Mouse (Mus musculus) hindbrain, embryonic 12.5 days (tissue): ENCODE measurements around the gene Ankfn1. TPM values are rescaled to one million over a fixed set of nuclear protein-coding genes. Genes with fewer than 3 reads are reported as not detected.

ENCODE experiments used
- ATAC-seq: fragments of 200-750 bp; cut with Nextera tagmentation; 2 replicates; pipeline ENCODE4 v1.8.0; 2017; ENCODE audit warnings: moderate TSS enrichment; ENCODE audit not compliant: low FRiP score
- H3K27ac ChIP-seq: fragments of 300-500 bp; sonication (generic); 2 replicates; pipeline ENCODE4 v1.5.1; 2016; ENCODE audit warnings: mild to moderate bottlenecking
- H3K27me3 ChIP-seq: fragments of 300-500 bp; sonication (generic); 2 replicates; pipeline ENCODE4 v1.6.1; 2016; ENCODE audit warnings: mild to moderate bottlenecking
- H3K36me3 ChIP-seq: fragments of 300-500 bp; sonication (generic); 2 replicates; pipeline ENCODE4 v1.6.1; 2016; ENCODE audit warnings: mild to moderate bottlenecking
- H3K4me1 ChIP-seq: fragments of 300-500 bp; sonication (generic); 2 replicates; pipeline ENCODE4 v1.6.1; 2016
- H3K4me2 ChIP-seq: fragments of 300-500 bp; sonication (generic); replicated peaks from 2 replicates; pipeline ENCODE4 v1.6.1; 2016; ENCODE audit warnings: mild to moderate bottlenecking
- H3K4me3 ChIP-seq: fragments of 300-500 bp; sonication (generic); 2 replicates; pipeline ENCODE4 v1.5.1; 2016; ENCODE audit warnings: mild to moderate bottlenecking
- H3K9ac ChIP-seq: fragments of 300-500 bp; sonication (generic); 2 replicates; pipeline ENCODE4 v1.6.1; 2016; ENCODE audit warnings: mild to moderate bottlenecking, moderate library complexity
- H3K9me3 ChIP-seq: fragments of 300-500 bp; sonication (generic); replicated peaks from 2 replicates; pipeline ENCODE4 v1.6.1; 2016; ENCODE audit warnings: mild to moderate bottlenecking
- WGBS: fragments of 180-500 bp; shearing (Covaris S2); methylation state at CpG from one replicate; pipeline ENCODE4 v1.1.7; 2016; 5-methylcytosine and 5-hydroxymethylcytosine counted together
- polyA plus RNA-seq: library from polyadenylated mRNA; unstranded; fragments of >200 nt; fragmentation: Nextera tagmentation; extraction: Ambion mirVana; gene quantifications from 2 replicates; pipeline ENCODE4 v1.2.1, GENCODE M21; 2016

Ankfn1 gene
- polyA plus RNA-seq, 1 experiment from 2014 or later, result 2.4 TPM

DNA sequence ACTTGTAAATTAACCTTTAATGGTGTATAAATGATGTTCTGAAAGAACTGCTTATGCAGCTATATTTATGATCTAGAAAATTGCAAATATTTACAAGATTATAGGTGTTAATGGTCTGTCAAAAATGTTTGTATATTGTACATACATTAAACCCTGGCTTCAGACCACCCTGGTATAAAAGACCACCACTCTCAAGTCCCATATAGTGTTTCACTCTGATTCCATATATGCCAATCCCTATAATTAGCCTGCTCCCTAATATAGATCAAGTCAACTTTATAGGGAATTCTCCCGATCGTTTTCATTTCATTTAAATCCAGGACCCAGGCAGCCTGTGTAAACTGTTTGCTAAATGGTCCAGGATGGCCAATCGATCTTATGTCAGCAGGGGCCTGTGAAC, 170.2 kb downstream of the Ankfn1 start:
- Histone ChIP-seq H3K4me3 (no peak overlapping the region), H3K9me3 (no peaks in the 10 kb centered on the region), H3K27ac (no peak overlapping the region), H3K4me1 (peaks cover 9% of the 10 kb centered on the region; the same call in 1 of the 2 replicates), H3K9ac (no peak overlapping the region), H3K36me3 (no peaks in the 10 kb centered on the region), H3K4me2 (no peak overlapping the region), H3K27me3 (no peaks in the 10 kb centered on the region)
- no peak for ATAC-seq
- 81% methylated on average over 3 of the region's 3 CpGs for WGBS

- Histone ChIP-seq H3K27me3 (no peaks in the 10 kb centered on the region), H3K4me3 (no peak overlapping the region), H3K9me3 (no peaks in the 10 kb centered on the region), H3K4me1 (peaks cover 9% of the 10 kb centered on the region; the same call in 1 of the 2 replicates), H3K27ac (no peak overlapping the region), H3K4me2 (no peak overlapping the region), H3K36me3 (no peaks in the 10 kb centered on the region), H3K9ac (no peak overlapping the region)
- 78% methylated on average over 6 of the region's 6 CpGs for WGBS
- no peak for ATAC-seq
Measured at GRCm38 (mm10) chr11:89606346-89606745, 171.1 kb downstream of the Ankfn1 start.

DNA sequence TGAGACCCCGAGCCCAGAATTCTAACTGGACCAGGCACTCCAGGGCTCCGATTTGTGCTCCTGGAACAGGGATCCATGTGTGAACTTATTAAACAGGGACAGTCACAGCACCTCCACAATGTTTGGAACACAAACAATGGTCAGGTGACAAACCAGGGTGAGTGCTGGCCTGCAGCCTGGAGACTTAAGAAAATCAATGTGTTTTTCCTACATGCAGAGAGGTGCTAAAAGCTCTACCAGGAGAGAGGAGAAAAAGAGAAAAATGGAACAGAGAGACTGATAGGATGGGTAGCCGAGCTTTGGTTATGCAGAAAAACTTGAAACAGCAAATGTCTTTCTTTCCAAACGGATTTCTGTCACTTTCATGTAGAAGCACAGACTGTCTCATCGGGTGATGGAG, 174.5 kb downstream of the Ankfn1 start:
- Histone ChIP-seq H3K9me3 (no peaks in the 10 kb centered on the region), H3K4me1 (peaks cover 6% of the 10 kb centered on the region; the same call in 1 of the 2 replicates), H3K4me2 (no peak overlapping the region), H3K27ac (no peak overlapping the region), H3K4me3 (no peak overlapping the region), H3K27me3 (no peaks in the 10 kb centered on the region), H3K9ac (no peak overlapping the region), H3K36me3 (no peaks in the 10 kb centered on the region)
- ATAC-seq, result no peak
- 79% methylated on average over 5 of the region's 5 CpGs for WGBS

- 84% methylated on average over 8 of the region's 8 CpGs for WGBS
- Histone ChIP-seq H3K4me2 (no peak overlapping the region), H3K36me3 (no peaks in the 10 kb centered on the region), H3K4me1 (no peaks in the 10 kb centered on the region), H3K9me3 (no peaks in the 10 kb centered on the region), H3K27ac (no peak overlapping the region), H3K9ac (no peak overlapping the region), H3K27me3 (no peaks in the 10 kb centered on the region), H3K4me3 (no peak overlapping the region)
- no peak for ATAC-seq
Measured at GRCm38 (mm10) chr11:89600921-89601515, 176.4 kb downstream of the Ankfn1 start.

DNA sequence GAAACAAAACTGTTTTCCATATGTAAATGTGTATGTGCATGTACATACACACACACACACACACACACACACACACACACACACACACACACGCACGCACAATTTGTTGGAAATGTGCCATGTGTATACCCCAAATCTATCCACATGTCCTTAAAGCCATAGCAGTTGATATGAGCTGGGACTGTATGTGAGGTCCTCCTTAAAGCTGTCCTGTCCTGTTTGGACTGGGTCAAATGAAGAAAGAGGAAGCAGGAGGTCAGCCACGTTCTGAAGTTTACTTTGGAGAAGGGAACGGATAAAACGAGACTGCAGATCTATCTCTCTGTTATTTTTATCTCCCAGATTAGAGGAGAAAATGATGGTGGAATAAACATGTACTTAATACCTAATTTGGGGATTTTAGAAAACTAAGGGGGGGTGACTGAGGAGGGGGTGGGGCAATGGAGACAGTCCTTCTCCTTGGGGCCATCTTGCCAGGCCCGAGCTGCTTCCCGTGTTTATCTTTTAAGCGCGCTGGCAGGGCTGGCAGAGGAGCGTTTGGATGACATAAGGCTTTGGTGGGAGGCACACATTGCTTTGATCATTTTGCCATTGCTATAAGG, 187.1 kb downstream of the Ankfn1 start:
- Histone ChIP-seq H3K27ac (no peak overlapping the region), H3K4me3 (no peak overlapping the region), H3K4me2 (no peak overlapping the region), H3K9me3 (no peaks in the 10 kb centered on the region), H3K9ac (no peak overlapping the region), H3K4me1 (no peaks in the 10 kb centered on the region), H3K27me3 (no peaks in the 10 kb centered on the region), H3K36me3 (no peaks in the 10 kb centered on the region)
- WGBS, result 83% methylated on average over 10 of the region's 10 CpGs
- ATAC-seq, result no peak

GRCm38 (mm10) chr11:89586341-89586740, 191.1 kb downstream of the Ankfn1 start:
- H3K4me2 ChIP-seq, result no peak overlapping the region
- no peaks in the 10 kb centered on the region for H3K27me3 ChIP-seq
- no peaks in the 10 kb centered on the region for H3K9me3 ChIP-seq
- no peak for ATAC-seq
- H3K4me3 ChIP-seq, result no peak overlapping the region
- H3K27ac ChIP-seq, result no peak overlapping the region
- WGBS, result 46% methylated on average over 2 of the region's 2 CpGs
- no peaks in the 10 kb centered on the region for H3K36me3 ChIP-seq
- no peak overlapping the region for H3K9ac ChIP-seq
- H3K4me1 ChIP-seq, result no peaks in the 10 kb centered on the region

GRCm38 (mm10) chr11:89579826-89580225, 197.6 kb downstream of the Ankfn1 start:
- Histone ChIP-seq H3K4me2 (no peak overlapping the region), H3K27ac (no peak overlapping the region), H3K4me3 (no peak overlapping the region), H3K9me3 (no peaks in the 10 kb centered on the region), H3K4me1 (no peaks in the 10 kb centered on the region), H3K36me3 (no peaks in the 10 kb centered on the region), H3K9ac (no peak overlapping the region), H3K27me3 (no peaks in the 10 kb centered on the region)
- no peak for ATAC-seq
- 82% methylated on average over 6 of the region's 6 CpGs for WGBS

DNA sequence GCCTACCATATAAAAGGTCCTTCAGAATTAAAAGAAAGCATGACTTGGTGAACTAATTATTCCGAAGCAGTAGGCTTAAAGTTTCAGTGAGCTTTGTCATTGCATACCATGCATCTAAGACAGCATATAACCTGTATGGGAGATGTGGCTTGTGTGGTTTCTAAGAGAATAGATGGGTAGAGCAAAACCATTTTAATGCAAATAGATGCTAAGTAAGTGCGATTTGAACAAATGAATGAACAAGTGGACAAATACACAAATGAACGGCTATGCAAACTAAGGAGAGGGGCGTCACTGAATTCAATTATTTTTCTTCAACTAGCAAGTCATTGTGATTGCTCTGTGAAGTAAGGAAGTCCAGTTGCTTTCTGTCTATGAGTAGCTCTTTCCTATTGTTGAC, 198.3 kb downstream of the Ankfn1 start:
- H3K36me3 ChIP-seq, result no peaks in the 10 kb centered on the region
- WGBS, result 62% methylated on average over 4 of the region's 4 CpGs
- no peaks in the 10 kb centered on the region for H3K4me1 ChIP-seq
- no peak overlapping the region for H3K27ac ChIP-seq
- no peak overlapping the region for H3K4me3 ChIP-seq
- ATAC-seq, result no peak
- H3K4me2 ChIP-seq, result no peak overlapping the region
- no peaks in the 10 kb centered on the region for H3K27me3 ChIP-seq
- H3K9me3 ChIP-seq, result no peaks in the 10 kb centered on the region
- H3K9ac ChIP-seq, result no peak overlapping the region

- H3K4me3 ChIP-seq, result no peak overlapping the region
- no peak for ATAC-seq
- no peak overlapping the region for H3K9ac ChIP-seq
- H3K36me3 ChIP-seq, result no peaks in the 10 kb centered on the region
- H3K4me2 ChIP-seq, result no peak overlapping the region
- H3K27ac ChIP-seq, result no peak overlapping the region
- WGBS, result 61% methylated on average over 11 of the region's 11 CpGs
- no peaks in the 10 kb centered on the region for H3K27me3 ChIP-seq
- H3K9me3 ChIP-seq, result no peaks in the 10 kb centered on the region
- no peaks in the 10 kb centered on the region for H3K4me1 ChIP-seq
Measured at GRCm38 (mm10) chr11:89574269-89574838, 203.1 kb downstream of the Ankfn1 start.

GRCm38 (mm10) chr11:89569391-89570145, 207.9 kb downstream of the Ankfn1 start:
- Histone ChIP-seq H3K4me2 (no peak overlapping the region), H3K9me3 (no peaks in the 10 kb centered on the region), H3K4me3 (no peak overlapping the region), H3K36me3 (no peaks in the 10 kb centered on the region), H3K4me1 (no peaks in the 10 kb centered on the region), H3K9ac (no peak overlapping the region), H3K27ac (no peak overlapping the region), H3K27me3 (no peaks in the 10 kb centered on the region)
- 75% methylated on average over 11 of the region's 11 CpGs for WGBS
- no peak for ATAC-seq

- no peak for ATAC-seq
- WGBS, result 94% methylated on average over 4 of the region's 4 CpGs
- H3K4me1 ChIP-seq, result no peaks in the 10 kb centered on the region
- no peaks in the 10 kb centered on the region for H3K36me3 ChIP-seq
- no peak overlapping the region for H3K4me3 ChIP-seq
- no peaks in the 10 kb centered on the region for H3K27me3 ChIP-seq
- no peak overlapping the region for H3K9ac ChIP-seq
- no peak overlapping the region for H3K27ac ChIP-seq
- no peaks in the 10 kb centered on the region for H3K9me3 ChIP-seq
- no peak overlapping the region for H3K4me2 ChIP-seq
Measured at GRCm38 (mm10) chr11:89568246-89568645, 209.2 kb downstream of the Ankfn1 start.

DNA sequence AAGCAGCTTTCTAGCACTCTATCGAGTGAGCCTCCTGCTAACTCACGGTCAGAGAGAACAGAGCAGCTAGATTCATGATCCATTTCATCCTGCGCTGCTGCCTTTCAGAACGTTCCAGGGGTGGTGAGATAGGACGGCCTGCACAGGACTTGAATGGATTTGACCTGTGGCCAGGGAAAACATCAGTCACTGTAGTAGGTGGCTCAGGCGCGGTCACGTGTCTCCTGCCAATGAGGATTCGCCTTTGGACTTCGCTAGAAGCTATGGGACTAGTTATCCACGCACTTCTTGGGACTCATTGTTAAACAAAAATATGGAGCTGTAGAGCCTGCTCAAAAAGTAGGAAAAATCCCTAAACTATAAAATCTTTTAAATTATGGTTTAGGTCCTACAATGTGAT, 226.0 kb downstream of the Ankfn1 start:
- no peak for ATAC-seq
- Histone ChIP-seq H3K27me3 (no peaks in the 10 kb centered on the region), H3K4me3 (no peak overlapping the region), H3K36me3 (no peaks in the 10 kb centered on the region), H3K9me3 (no peaks in the 10 kb centered on the region), H3K27ac (no peak overlapping the region), H3K4me2 (no peak overlapping the region), H3K9ac (no peak overlapping the region), H3K4me1 (no peaks in the 10 kb centered on the region)
- WGBS, result 88% methylated on average over 11 of the region's 11 CpGs
